Mouse (Mus musculus): Measurements from ENCODE around the gene Gm47996. TPM values are rescaled to one million over a fixed set of nuclear protein-coding genes. Genes with fewer than 3 reads are reported as not detected.
"Not testable (repeated sequence)": the region's sequence is repeated elsewhere in the genome, so short reads cannot be mapped to it uniquely, and the experiment has no call there.

Gene Gm47996
- total RNA-seq, 1 experiment: 0.40 TPM

DNA sequence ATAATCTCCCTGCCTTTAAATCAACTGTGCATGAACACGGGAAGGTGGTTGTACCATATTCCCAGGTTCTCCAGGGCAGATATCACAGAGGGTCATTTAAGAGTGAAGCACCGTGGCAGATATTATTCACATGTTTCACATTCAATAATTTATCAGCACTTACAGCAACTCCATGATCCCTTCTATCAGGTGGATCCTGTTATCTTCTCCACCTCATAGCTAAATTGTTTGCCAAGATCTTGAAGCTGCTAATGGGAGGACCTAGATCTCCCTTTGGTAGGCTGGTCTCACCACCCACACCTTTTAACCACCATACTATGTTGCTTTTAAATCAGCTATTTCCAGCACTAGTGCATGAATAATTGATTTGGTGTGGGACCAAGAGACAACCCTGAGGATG, 29.8 kb upstream of the Gm47996 start:
- Histone ChIP-seq H3K9ac (ENCODE audit: insufficient read depth, low read depth, low read length, poor library complexity, severe bottlenecking) (no peak overlapping the region), H3K36me3 (ENCODE audit: control insufficient read depth, insufficient read depth, low read length, poor library complexity, severe bottlenecking) (no peaks in the 10 kb centered on the region), H3K9me3 (ENCODE audit: control insufficient read depth, insufficient read depth, low read depth, low read length) (no peaks in the 10 kb centered on the region), H3K4me1 (ENCODE audit: control insufficient read depth in 2 of 2, insufficient read depth in 2 of 2, low read length in 2 of 2, poor library complexity in 1 of 2) (peaks cover 0 to 3% of the 10 kb centered on the region in 2 experiments; a peak in 1 of 4 replicates), H3K4me3 (ENCODE audit: insufficient read depth in 1 of 2, low read depth in 1 of 2, low read length in 2 of 2, poor library complexity in 1 of 2, severe bottlenecking in 1 of 2) (no peak overlapping the region), H3K27ac (ENCODE audit: insufficient read depth, low read depth, low read length, poor library complexity, severe bottlenecking) (no peak overlapping the region)
- TF ChIP-seq CHD2 (IDR thresholded peaks at IDR 0.05; ENCODE audit: low read depth, low read length): no peak
- TF ChIP-seq HCFC1 (IDR thresholded peaks at IDR 0.05; ENCODE audit: borderline replicate concordance, insufficient read depth, low read length): no peak
- TF ChIP-seq MAFK (IDR thresholded peaks at IDR 0.05; ENCODE audit: insufficient read depth, low read depth, low read length): no peak
- no peak for TF ChIP-seq ZC3H11A (IDR thresholded peaks at IDR 0.05; ENCODE audit: borderline replicate concordance, low read depth, low read length)
- no peak for TF ChIP-seq ZNF384 (IDR thresholded peaks at IDR 0.05; ENCODE audit: low read depth, low read length)
- DNase-seq (ENCODE audit: low read depth, low spot score): no peak
- in situ Hi-C loops (cut with MboI; ENCODE audit: low sequenced_read_pairs in 2 of 2, unreplicated experiment in 2 of 2): no loop called here

GRCm38 (mm10) chr1:151182266-151182665, 27.7 kb upstream of the Gm47996 start, which contains the start of gene Gm47985:
TSS of gene Gm47985 (plus strand) at chr1:151182537.
- H3K4me3 ChIP-seq (ENCODE audit: insufficient read depth in 1 of 2, low read depth in 1 of 2, low read length in 2 of 2, poor library complexity in 1 of 2, severe bottlenecking in 1 of 2); H3K4me1 ChIP-seq (ENCODE audit: control insufficient read depth in 2 of 2, insufficient read depth in 2 of 2, low read length in 2 of 2, poor library complexity in 1 of 2); DNase-seq (ENCODE audit: low read depth, low spot score); H3K9me3 ChIP-seq (ENCODE audit: control insufficient read depth, insufficient read depth, low read depth, low read length); H3K9ac ChIP-seq (ENCODE audit: insufficient read depth, low read depth, low read length, poor library complexity, severe bottlenecking); H3K27ac ChIP-seq (ENCODE audit: insufficient read depth, low read depth, low read length, poor library complexity, severe bottlenecking); in situ Hi-C loops (cut with MboI; ENCODE audit: low sequenced_read_pairs in 2 of 2, unreplicated experiment in 2 of 2); H3K36me3 ChIP-seq (ENCODE audit: control insufficient read depth, insufficient read depth, low read length, poor library complexity, severe bottlenecking): not testable (repeated sequence)

- H3K36me3 ChIP-seq (ENCODE audit: control insufficient read depth, insufficient read depth, low read length, poor library complexity, severe bottlenecking); H3K27ac ChIP-seq (ENCODE audit: insufficient read depth, low read depth, low read length, poor library complexity, severe bottlenecking); H3K4me1 ChIP-seq (ENCODE audit: control insufficient read depth in 2 of 2, insufficient read depth in 2 of 2, low read length in 2 of 2, poor library complexity in 1 of 2); H3K9ac ChIP-seq (ENCODE audit: insufficient read depth, low read depth, low read length, poor library complexity, severe bottlenecking); H3K9me3 ChIP-seq (ENCODE audit: control insufficient read depth, insufficient read depth, low read depth, low read length); H3K4me3 ChIP-seq (ENCODE audit: insufficient read depth in 1 of 2, low read depth in 1 of 2, low read length in 2 of 2, poor library complexity in 1 of 2, severe bottlenecking in 1 of 2); in situ Hi-C loops (cut with MboI; ENCODE audit: low sequenced_read_pairs in 2 of 2, unreplicated experiment in 2 of 2); DNase-seq (ENCODE audit: low read depth, low spot score): not testable (repeated sequence)
These were observed 23.7 kb upstream of the Gm47996 start for GRCm38 (mm10) chr1:151186186-151186585.

GRCm38 (mm10) chr1:151186879-151187424, 23.0 kb upstream of the Gm47996 start:
- H3K9me3 ChIP-seq (ENCODE audit: control insufficient read depth, insufficient read depth, low read depth, low read length); H3K4me1 ChIP-seq (ENCODE audit: control insufficient read depth in 2 of 2, insufficient read depth in 2 of 2, low read length in 2 of 2, poor library complexity in 1 of 2); H3K27ac ChIP-seq (ENCODE audit: insufficient read depth, low read depth, low read length, poor library complexity, severe bottlenecking); H3K36me3 ChIP-seq (ENCODE audit: control insufficient read depth, insufficient read depth, low read length, poor library complexity, severe bottlenecking); DNase-seq (ENCODE audit: low read depth, low spot score); H3K4me3 ChIP-seq (ENCODE audit: insufficient read depth in 1 of 2, low read depth in 1 of 2, low read length in 2 of 2, poor library complexity in 1 of 2, severe bottlenecking in 1 of 2); H3K9ac ChIP-seq (ENCODE audit: insufficient read depth, low read depth, low read length, poor library complexity, severe bottlenecking); in situ Hi-C loops (cut with MboI; ENCODE audit: low sequenced_read_pairs in 2 of 2, unreplicated experiment in 2 of 2): not testable (repeated sequence)

GRCm38 (mm10) chr1:151188469-151188868, 21.5 kb upstream of the Gm47996 start:
- H3K9me3 ChIP-seq (ENCODE audit: control insufficient read depth, insufficient read depth, low read depth, low read length): no peaks in the 10 kb centered on the region
- H3K27ac ChIP-seq (ENCODE audit: insufficient read depth, low read depth, low read length, poor library complexity, severe bottlenecking): no peak overlapping the region
- TF ChIP-seq ZNF384 (IDR thresholded peaks at IDR 0.05; ENCODE audit: low read depth, low read length) (no peak), ZC3H11A (IDR thresholded peaks at IDR 0.05; ENCODE audit: borderline replicate concordance, low read depth, low read length) (no peak), MAFK (IDR thresholded peaks at IDR 0.05; ENCODE audit: insufficient read depth, low read depth, low read length) (no peak), HCFC1 (IDR thresholded peaks at IDR 0.05; ENCODE audit: borderline replicate concordance, insufficient read depth, low read length) (no peak), CHD2 (IDR thresholded peaks at IDR 0.05; ENCODE audit: low read depth, low read length) (no peak)
- H3K4me1 ChIP-seq (ENCODE audit: control insufficient read depth in 2 of 2, insufficient read depth in 2 of 2, low read length in 2 of 2, poor library complexity in 1 of 2): no peaks in the 10 kb centered on the region
- no peak overlapping the region for H3K9ac ChIP-seq (ENCODE audit: insufficient read depth, low read depth, low read length, poor library complexity, severe bottlenecking)
- no peaks in the 10 kb centered on the region for H3K36me3 ChIP-seq (ENCODE audit: control insufficient read depth, insufficient read depth, low read length, poor library complexity, severe bottlenecking)
- in situ Hi-C loops (cut with MboI; ENCODE audit: low sequenced_read_pairs in 2 of 2, unreplicated experiment in 2 of 2): no loop called here
- no peak for DNase-seq (ENCODE audit: low read depth, low spot score)
- H3K4me3 ChIP-seq (ENCODE audit: insufficient read depth in 1 of 2, low read depth in 1 of 2, low read length in 2 of 2, poor library complexity in 1 of 2, severe bottlenecking in 1 of 2): no peak overlapping the region

DNA sequence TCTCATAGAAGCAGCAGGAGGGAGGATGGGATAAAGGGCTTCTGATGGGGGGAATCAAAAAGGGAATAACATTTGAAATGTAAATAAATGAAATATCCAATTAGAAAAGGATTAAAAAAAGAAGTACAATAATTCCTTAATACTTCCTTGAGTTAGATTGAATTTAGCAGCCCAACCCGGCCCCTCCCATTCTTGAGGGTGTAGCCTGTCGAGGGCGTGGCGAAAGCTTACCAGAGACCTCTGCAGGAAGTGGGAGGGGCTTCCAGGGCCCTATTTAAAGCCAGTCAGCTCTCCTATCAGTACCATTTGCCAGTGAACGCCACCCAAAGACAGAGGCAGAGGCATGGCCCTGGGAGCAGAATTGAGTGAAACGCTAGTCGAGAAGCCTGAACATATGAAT, 17.9 kb upstream of the Gm47996 start, which contains the start of gene Gm8947:
Gene Gm8947 (plus strand): TSS at position 302 of the 400 bp plus-strand sequence.
- H3K36me3 ChIP-seq (ENCODE audit: control insufficient read depth, insufficient read depth, low read length, poor library complexity, severe bottlenecking); H3K9me3 ChIP-seq (ENCODE audit: control insufficient read depth, insufficient read depth, low read depth, low read length); in situ Hi-C loops (cut with MboI; ENCODE audit: low sequenced_read_pairs in 2 of 2, unreplicated experiment in 2 of 2); H3K4me1 ChIP-seq (ENCODE audit: control insufficient read depth in 2 of 2, insufficient read depth in 2 of 2, low read length in 2 of 2, poor library complexity in 1 of 2); H3K27ac ChIP-seq (ENCODE audit: insufficient read depth, low read depth, low read length, poor library complexity, severe bottlenecking); H3K4me3 ChIP-seq (ENCODE audit: insufficient read depth in 1 of 2, low read depth in 1 of 2, low read length in 2 of 2, poor library complexity in 1 of 2, severe bottlenecking in 1 of 2); H3K9ac ChIP-seq (ENCODE audit: insufficient read depth, low read depth, low read length, poor library complexity, severe bottlenecking); DNase-seq (ENCODE audit: low read depth, low spot score): not testable (repeated sequence)

DNA sequence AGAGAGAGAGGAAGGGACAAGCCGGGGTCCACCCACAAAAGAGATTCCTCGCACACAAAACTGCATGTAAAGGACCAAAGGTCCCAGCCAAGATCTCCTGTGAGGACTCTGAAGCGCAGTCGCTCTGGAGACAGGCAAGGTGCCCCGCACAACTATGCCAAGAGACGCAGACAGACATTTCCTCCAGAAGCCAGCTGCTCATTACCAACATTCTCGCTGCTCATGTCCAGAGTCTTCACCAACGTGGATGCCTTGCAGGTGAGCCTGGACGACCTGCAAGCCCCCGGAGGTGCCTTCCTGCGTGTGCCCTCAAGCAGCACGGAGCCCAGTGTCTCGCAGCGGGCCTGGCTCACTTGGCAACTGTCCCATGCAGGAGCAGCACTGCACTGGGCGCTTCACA, 17.2 kb upstream of the Gm47996 start:
- H3K36me3 ChIP-seq (ENCODE audit: control insufficient read depth, insufficient read depth, low read length, poor library complexity, severe bottlenecking); DNase-seq (ENCODE audit: low read depth, low spot score); H3K4me1 ChIP-seq (ENCODE audit: control insufficient read depth in 2 of 2, insufficient read depth in 2 of 2, low read length in 2 of 2, poor library complexity in 1 of 2); H3K9ac ChIP-seq (ENCODE audit: insufficient read depth, low read depth, low read length, poor library complexity, severe bottlenecking); H3K27ac ChIP-seq (ENCODE audit: insufficient read depth, low read depth, low read length, poor library complexity, severe bottlenecking); in situ Hi-C loops (cut with MboI; ENCODE audit: low sequenced_read_pairs in 2 of 2, unreplicated experiment in 2 of 2); H3K9me3 ChIP-seq (ENCODE audit: control insufficient read depth, insufficient read depth, low read depth, low read length); H3K4me3 ChIP-seq (ENCODE audit: insufficient read depth in 1 of 2, low read depth in 1 of 2, low read length in 2 of 2, poor library complexity in 1 of 2, severe bottlenecking in 1 of 2): not testable (repeated sequence)

Measured in ES-E14 (cell line).